Mouse (Mus musculus) myocyte (in vitro differentiated cells): ENCODE results near the gene Sepsecs.

Source experiments
- E2F4 ChIP-seq: IDR thresholded peaks from one replicate; pipeline ENCODE4 v1.6.1; 2011; ENCODE audit warnings: mild to moderate bottlenecking, control low read depth, moderate library complexity; ENCODE audit not compliant: insufficient read depth
- MYOD1 ChIP-seq, 3 experiments: IDR thresholded peaks; one replicate each; pipeline ENCODE4 v1.6.1; 2011; ENCODE audit warnings: control low read depth in 2 of 3, low read depth in 2 of 3, mild to moderate bottlenecking in 2 of 3, moderate library complexity in 1 of 3; ENCODE audit not compliant: insufficient read length in 2 of 3, control insufficient read depth in 1 of 3
- POLR2A ChIP-seq: IDR thresholded peaks from one replicate; pipeline ENCODE4 v1.6.1; 2011; ENCODE audit warnings: low read depth, mild to moderate bottlenecking, control low read depth, moderate library complexity; ENCODE audit not compliant: insufficient read length
- POLR2AphosphoS2 ChIP-seq: IDR thresholded peaks from one replicate; pipeline ENCODE4 v1.6.1; 2011; ENCODE audit warnings: low read depth, control low read depth; ENCODE audit not compliant: insufficient read length
- SRF ChIP-seq: IDR thresholded peaks from one replicate; pipeline ENCODE4 v1.6.1; 2011; ENCODE audit warnings: low read depth; ENCODE audit not compliant: control insufficient read depth, insufficient read length
- TCF12 ChIP-seq: IDR thresholded peaks from one replicate; pipeline ENCODE4 v1.6.1; 2011; ENCODE audit warnings: mild to moderate bottlenecking, control low read depth; ENCODE audit not compliant: poor library complexity, insufficient read depth, severe bottlenecking
- USF1 ChIP-seq: IDR thresholded peaks from one replicate; pipeline ENCODE4 v1.6.1; 2011; ENCODE audit warnings: low read depth, mild to moderate bottlenecking, control low read depth, moderate library complexity

DNA sequence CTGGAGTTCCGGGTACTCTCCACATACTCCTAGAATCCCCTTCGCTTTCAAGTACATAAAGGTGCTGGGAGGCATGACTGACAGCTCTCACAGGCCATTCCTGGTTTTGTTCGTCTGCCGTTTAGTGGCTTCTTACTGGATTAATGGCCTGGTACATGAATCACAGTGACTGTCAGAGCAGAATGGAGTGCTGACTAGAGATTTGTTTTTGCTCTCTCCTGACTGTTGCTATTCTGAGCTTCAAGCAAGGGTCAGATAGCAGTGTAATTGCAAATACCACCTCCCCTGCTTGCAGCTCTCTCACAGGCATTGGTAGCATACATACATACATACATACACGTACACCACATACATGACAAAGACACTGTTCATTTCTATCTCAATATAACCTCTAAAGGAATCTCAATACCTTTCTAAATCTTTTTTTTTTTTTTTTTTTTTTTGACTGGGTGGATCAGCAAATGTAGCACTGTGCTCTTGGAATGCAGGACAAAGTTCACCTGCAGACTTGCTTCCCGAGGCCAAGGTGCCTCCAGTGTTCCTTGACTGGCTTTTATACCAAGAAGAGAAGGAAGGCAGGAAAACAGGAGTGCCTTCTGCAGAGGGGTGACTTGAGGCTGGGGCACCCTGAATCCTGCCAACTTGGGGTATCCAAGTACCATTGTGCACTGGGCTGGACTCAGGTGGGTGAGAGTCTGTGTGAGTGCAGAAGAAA lies 18.4 kb upstream of the Sepsecs start:
- TF ChIP-seq POLR2A (no peak), E2F4 (no peak), MYOD1 (IDR thresholded peaks at IDR 0.05; ENCODE audit: control insufficient read depth in 1 of 3, insufficient read length in 2 of 3, low read depth in 2 of 3) (no peak), SRF (no peak), POLR2AphosphoS2 (no peak), USF1 (no peak), TCF12 (no peak)
